Mouse (Mus musculus) c-Kit-positive CD71-positive TER-119-negative erythroid progenitor cells, embryonic 14.5 days (primary cell): ENCODE results near the gene Catsper4.
"Not testable (repeated sequence)": the region's sequence is repeated elsewhere in the genome, so short reads cannot be mapped to it uniquely, and the experiment has no call there.

Source experiments
- DNase-seq: peaks from one replicate; pipeline ENCODE4 v3.0.0-alpha.2; 2013; ENCODE audit warnings: low read depth

The Catsper4 gene

GRCm38 (mm10) chr4:134227194-134227593, at the start of gene Catsper4:
Gene Catsper4, minus strand, starts transcription at chr4:134227383.
- no peak for DNase-seq

- DNase-seq = peak; percentile 81
These were observed 46.5 kb upstream of the Catsper4 start for GRCm38 (mm10) chr4:134273417-134274345.

GRCm38 (mm10) chr4:134272731-134273416, 45.7 kb upstream of the Catsper4 start:
- no peak for DNase-seq

GRCm38 (mm10) chr4:134271979-134272378, 44.8 kb upstream of the Catsper4 start:
- no peak for DNase-seq

GRCm38 (mm10) chr4:134269622-134270021, 42.4 kb upstream of the Catsper4 start:
- not testable (repeated sequence) for DNase-seq

GRCm38 (mm10) chr4:134268102-134268655, 41.0 kb upstream of the Catsper4 start:
- no peak for DNase-seq

- no peak for DNase-seq
These were observed 38.8 kb upstream of the Catsper4 start for GRCm38 (mm10) chr4:134265860-134266585.

GRCm38 (mm10) chr4:134263191-134263590, 36.0 kb upstream of the Catsper4 start:
- DNase-seq = no peak

- no peak for DNase-seq
These were observed 31.2 kb upstream of the Catsper4 start for GRCm38 (mm10) chr4:134258354-134258753.

GRCm38 (mm10) chr4:134257198-134258009, 30.2 kb upstream of the Catsper4 start:
- DNase-seq = no peak

GRCm38 (mm10) chr4:134256407-134257197, 29.4 kb upstream of the Catsper4 start:
- DNase-seq = no peak

- no peak for DNase-seq
These were observed 28.7 kb upstream of the Catsper4 start for GRCm38 (mm10) chr4:134255854-134256253.

GRCm38 (mm10) chr4:134254835-134255234, 27.7 kb upstream of the Catsper4 start:
- DNase-seq = no peak

- no peak for DNase-seq
These were observed 26.6 kb upstream of the Catsper4 start, which contains the start of gene Grrp1 for GRCm38 (mm10) chr4:134253722-134254324. Gene Grrp1, minus strand, starts transcription at chr4:134254106.

- DNase-seq = no peak
These were observed 25.9 kb upstream of the Catsper4 start for GRCm38 (mm10) chr4:134252911-134253721.

GRCm38 (mm10) chr4:134252131-134252910, 25.1 kb upstream of the Catsper4 start:
- DNase-seq = no peak

- no peak for DNase-seq
These were observed 24.3 kb upstream of the Catsper4 start for GRCm38 (mm10) chr4:134251241-134252130.
